Mouse (Mus musculus) embryonic facial prominence, embryonic 15.5 days (tissue): ENCODE results near the gene Cdh15. TPM values are rescaled to one million over a fixed set of nuclear protein-coding genes. Genes with fewer than 3 reads are reported as not detected.

ENCODE experiments used
- ATAC-seq: fragments of 200-750 bp; cut with Nextera tagmentation; 2 replicates; pipeline ENCODE4 v1.8.0; 2017; ENCODE audit warnings: low read depth, moderate TSS enrichment; ENCODE audit not compliant: insufficient number of reproducible peaks, low FRiP score, low TSS enrichment
- H3K27ac ChIP-seq: fragments of 300-500 bp; sonication (generic); replicated peaks from 2 replicates; pipeline ENCODE4 v1.5.1; 2015; ENCODE audit warnings: mild to moderate bottlenecking, inconsistent platforms
- H3K27me3 ChIP-seq: fragments of 300-500 bp; sonication (generic); 2 replicates; pipeline ENCODE4 v1.6.1; 2015; ENCODE audit warnings: inconsistent platforms
- H3K36me3 ChIP-seq: fragments of 300-500 bp; sonication (generic); 2 replicates; pipeline ENCODE4 v1.6.1; 2015; ENCODE audit warnings: mild to moderate bottlenecking, inconsistent platforms
- H3K4me1 ChIP-seq: fragments of 300-500 bp; sonication (generic); 2 replicates; pipeline ENCODE4 v1.6.1; 2015; ENCODE audit warnings: inconsistent platforms
- H3K4me2 ChIP-seq: fragments of 300-500 bp; sonication (generic); replicated peaks from 2 replicates; pipeline ENCODE4 v1.6.1; 2015; ENCODE audit warnings: mild to moderate bottlenecking, inconsistent platforms
- H3K4me3 ChIP-seq: fragments of 300-500 bp; sonication (generic); replicated peaks from 2 replicates; pipeline ENCODE4 v1.5.1; 2015; ENCODE audit warnings: mild to moderate bottlenecking, inconsistent platforms
- H3K9ac ChIP-seq: fragments of 300-500 bp; sonication (generic); 2 replicates; pipeline ENCODE4 v1.6.1; 2015; ENCODE audit warnings: inconsistent platforms
- H3K9me3 ChIP-seq: fragments of 300-500 bp; sonication (generic); replicated peaks from 2 replicates; pipeline ENCODE4 v1.6.1; 2016; ENCODE audit warnings: inconsistent platforms
- WGBS: fragments of 180-500 bp; shearing (Covaris S2); methylation state at CpG from one replicate; pipeline ENCODE4 v1.1.7; 2015; 5-methylcytosine and 5-hydroxymethylcytosine counted together
- polyA plus RNA-seq: library from polyadenylated mRNA; unstranded; fragments of >200 nt; fragmentation: Nextera tagmentation; extraction: Ambion mirVana; gene quantifications from 2 replicates; pipeline ENCODE4 v1.2.1, GENCODE M21; 2015

Cdh15 gene
- polyA plus RNA-seq, 1 experiment from 2014 or later, result 27.4 TPM

DNA sequence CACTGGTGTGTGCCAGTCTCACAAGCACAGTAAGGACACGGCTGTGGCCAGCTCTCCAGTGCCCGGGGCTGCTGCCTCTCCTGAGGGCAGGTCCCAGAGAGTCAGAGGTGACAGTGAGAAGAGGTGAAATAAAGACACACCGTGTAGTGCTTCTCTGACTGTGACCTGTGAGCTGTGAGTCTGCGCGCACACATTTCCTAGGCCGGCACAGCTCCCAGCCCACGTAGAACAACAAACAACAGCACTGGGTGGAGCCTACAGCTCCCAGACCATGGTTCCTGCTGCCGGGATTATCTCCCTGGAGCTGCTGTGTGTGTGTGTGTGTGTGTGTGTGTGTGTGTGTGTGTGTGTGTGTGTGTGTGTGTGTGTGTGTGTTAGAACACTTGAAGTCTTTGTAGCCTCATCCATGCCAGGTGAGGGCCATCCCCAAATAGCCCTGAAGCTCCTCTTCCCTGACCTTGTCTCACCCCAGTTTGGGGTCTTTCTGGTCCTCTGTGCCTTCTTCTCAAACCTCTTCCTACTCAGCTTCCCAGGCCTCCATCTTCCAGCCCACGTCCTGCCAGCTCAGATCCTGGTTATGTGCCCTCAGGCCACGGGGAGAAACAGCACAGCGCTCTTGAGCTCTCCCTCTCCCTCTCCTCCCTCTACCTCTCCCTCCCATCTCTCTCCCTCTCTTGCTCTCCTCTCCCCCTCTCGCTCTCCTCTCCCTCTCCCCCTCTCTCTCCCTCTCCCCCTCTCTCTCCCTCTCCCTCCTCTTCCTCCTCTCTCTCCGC lies 29.9 kb upstream of the Cdh15 start:
- no peak overlapping the region for H3K4me2 ChIP-seq
- H3K9me3 ChIP-seq, result no peaks in the 10 kb centered on the region
- WGBS, result 41% methylated on average over 12 of the region's 13 CpGs
- H3K27ac ChIP-seq, result no peak overlapping the region
- no peak overlapping the region for H3K4me3 ChIP-seq
- no peak overlapping the region for H3K9ac ChIP-seq
- peaks cover 15% of the 10 kb centered on the region for H3K36me3 ChIP-seq
- no peak for ATAC-seq
- 0 out of 2 replicates have a peak, but pooled peaks cover 4% of the 10 kb centered on the region for H3K4me1 ChIP-seq
- H3K27me3 ChIP-seq, result no peaks in the 10 kb centered on the region

DNA sequence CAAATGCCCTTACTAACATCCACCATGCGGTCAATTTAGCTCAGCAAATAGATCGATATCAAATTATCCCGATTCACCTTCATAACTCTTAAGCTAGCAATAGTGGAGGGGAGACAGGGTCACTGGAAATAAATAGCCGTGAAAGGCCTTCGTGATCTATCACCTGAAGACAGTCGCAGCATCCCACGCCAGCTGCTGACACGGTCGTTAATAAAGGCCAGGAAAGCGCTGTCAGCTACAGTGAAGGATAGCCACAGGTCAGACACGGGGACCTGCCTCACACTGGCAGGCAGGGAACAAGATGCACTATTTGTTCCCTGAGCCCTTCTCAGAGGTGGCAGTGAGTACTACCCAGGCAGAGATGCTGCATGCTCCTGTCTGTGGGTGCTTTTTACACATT lies 28.0 kb upstream of the Cdh15 start:
- WGBS, result 78% methylated on average over 11 of the region's 11 CpGs
- Histone ChIP-seq H3K4me1 (peaks cover 13% of the 10 kb centered on the region), H3K9me3 (no peaks in the 10 kb centered on the region)

GRCm38 (mm10) chr8:122824571-122824970 lies 23.2 kb upstream of the Cdh15 start:
- H3K27ac ChIP-seq, result no peak overlapping the region
- H3K27me3 ChIP-seq, result no peaks in the 10 kb centered on the region

More for the DNA sequence above, 28.0 kb upstream of the Cdh15 start:
- H3K27me3 ChIP-seq, result no peaks in the 10 kb centered on the region
- no peak overlapping the region for H3K4me3 ChIP-seq
- H3K9ac ChIP-seq, result no peak overlapping the region
- 0 out of 2 replicates have a peak, but pooled peaks cover 8% of the 10 kb centered on the region for H3K36me3 ChIP-seq
- H3K4me2 ChIP-seq, result no peak overlapping the region
- no peak for ATAC-seq
- no peak overlapping the region for H3K27ac ChIP-seq

GRCm38 (mm10) chr8:122824986-122825385 lies 22.8 kb upstream of the Cdh15 start:
- H3K4me2 ChIP-seq, result no peak overlapping the region
- no peak overlapping the region for H3K27ac ChIP-seq
- H3K27me3 ChIP-seq, result no peaks in the 10 kb centered on the region
- no peak overlapping the region for H3K9ac ChIP-seq
- WGBS, result 75% methylated on average over 9 of the region's 9 CpGs
- H3K4me3 ChIP-seq, result no peak overlapping the region
- H3K36me3 ChIP-seq, result no peaks in the 10 kb centered on the region
- H3K4me1 ChIP-seq, result peaks cover 23% of the 10 kb centered on the region
- H3K9me3 ChIP-seq, result no peaks in the 10 kb centered on the region
- ATAC-seq, result no peak

More at GRCm38 (mm10) chr8:122824571-122824970, 23.2 kb upstream of the Cdh15 start:
- no peak for ATAC-seq
- Histone ChIP-seq H3K4me2 (no peak overlapping the region), H3K36me3 (no peaks in the 10 kb centered on the region), H3K9ac (no peak overlapping the region), H3K4me1 (peaks cover 23% of the 10 kb centered on the region), H3K9me3 (no peaks in the 10 kb centered on the region), H3K4me3 (no peak overlapping the region)
- 21% methylated on average over 5 of the region's 5 CpGs for WGBS

GRCm38 (mm10) chr8:122825408-122825807 lies 22.4 kb upstream of the Cdh15 start:
- no peak overlapping the region for H3K4me3 ChIP-seq
- peaks cover 23% of the 10 kb centered on the region for H3K4me1 ChIP-seq
- H3K36me3 ChIP-seq, result no peaks in the 10 kb centered on the region
- no peak for ATAC-seq
- H3K27me3 ChIP-seq, result no peaks in the 10 kb centered on the region
- H3K4me2 ChIP-seq, result no peak overlapping the region
- H3K9ac ChIP-seq, result no peak overlapping the region
- no peaks in the 10 kb centered on the region for H3K9me3 ChIP-seq
- 72% methylated on average over 8 of the region's 8 CpGs for WGBS
- no peak overlapping the region for H3K27ac ChIP-seq

- no peaks in the 10 kb centered on the region for H3K9me3 ChIP-seq
- ATAC-seq, result no peak
- no peak overlapping the region for H3K9ac ChIP-seq
- WGBS, result 84% methylated on average over 3 of the region's 3 CpGs
- no peak overlapping the region for H3K27ac ChIP-seq
- no peaks in the 10 kb centered on the region for H3K36me3 ChIP-seq
- no peak overlapping the region for H3K4me2 ChIP-seq
- no peak overlapping the region for H3K4me3 ChIP-seq
- H3K4me1 ChIP-seq, result peaks cover 17% of the 10 kb centered on the region
- H3K27me3 ChIP-seq, result no peaks in the 10 kb centered on the region
Measured at GRCm38 (mm10) chr8:122829396-122829795, 18.4 kb upstream of the Cdh15 start.

- Histone ChIP-seq H3K9ac (no peak overlapping the region), H3K4me3 (no peak overlapping the region), H3K36me3 (no peaks in the 10 kb centered on the region), H3K4me1 (peaks cover 6% of the 10 kb centered on the region; the same call in 1 of the 2 replicates), H3K27ac (no peak overlapping the region), H3K4me2 (no peak overlapping the region), H3K27me3 (no peaks in the 10 kb centered on the region), H3K9me3 (no peaks in the 10 kb centered on the region)
- 37% methylated on average over 8 of the region's 8 CpGs for WGBS
- ATAC-seq, result peak; percentile 62
Measured at GRCm38 (mm10) chr8:122830349-122831061, 17.3 kb upstream of the Cdh15 start.

GRCm38 (mm10) chr8:122834416-122834815 lies 13.3 kb upstream of the Cdh15 start:
- ATAC-seq, result no peak
- no peak overlapping the region for H3K4me3 ChIP-seq
- H3K27me3 ChIP-seq, result no peaks in the 10 kb centered on the region
- no peak overlapping the region for H3K9ac ChIP-seq
- 81% methylated on average over 8 of the region's 8 CpGs for WGBS
- no peaks in the 10 kb centered on the region for H3K36me3 ChIP-seq
- no peak overlapping the region for H3K4me2 ChIP-seq
- H3K4me1 ChIP-seq, result no peaks in the 10 kb centered on the region
- no peaks in the 10 kb centered on the region for H3K9me3 ChIP-seq
- H3K27ac ChIP-seq, result no peak overlapping the region

DNA sequence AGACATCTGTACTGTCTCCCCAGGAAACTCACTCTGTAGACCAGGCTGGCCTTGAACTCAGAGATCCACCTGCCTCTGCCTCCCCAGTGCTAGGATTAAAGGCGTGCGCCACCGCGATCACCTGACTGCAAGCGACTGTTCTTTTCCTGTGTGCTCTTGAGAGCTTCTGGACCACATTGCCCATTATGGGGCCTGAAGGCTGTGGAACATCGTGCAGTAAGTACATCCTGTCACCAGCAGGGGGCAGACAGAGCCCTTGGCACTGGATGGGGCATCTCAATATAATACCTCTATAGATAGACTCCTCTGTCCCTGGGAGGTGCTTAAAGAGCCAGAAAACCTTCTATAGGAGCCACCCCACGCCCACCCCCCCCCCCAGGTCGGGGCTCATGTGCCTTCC lies 12.8 kb upstream of the Cdh15 start:
- H3K4me1 ChIP-seq, result no peaks in the 10 kb centered on the region
- no peak overlapping the region for H3K4me3 ChIP-seq
- H3K9me3 ChIP-seq, result no peaks in the 10 kb centered on the region
- H3K27me3 ChIP-seq, result no peaks in the 10 kb centered on the region
- H3K4me2 ChIP-seq, result no peak overlapping the region
- no peak for ATAC-seq
- WGBS, result 32% methylated on average over 8 of the region's 8 CpGs
- H3K36me3 ChIP-seq, result no peaks in the 10 kb centered on the region
- no peak overlapping the region for H3K9ac ChIP-seq
- H3K27ac ChIP-seq, result no peak overlapping the region

DNA sequence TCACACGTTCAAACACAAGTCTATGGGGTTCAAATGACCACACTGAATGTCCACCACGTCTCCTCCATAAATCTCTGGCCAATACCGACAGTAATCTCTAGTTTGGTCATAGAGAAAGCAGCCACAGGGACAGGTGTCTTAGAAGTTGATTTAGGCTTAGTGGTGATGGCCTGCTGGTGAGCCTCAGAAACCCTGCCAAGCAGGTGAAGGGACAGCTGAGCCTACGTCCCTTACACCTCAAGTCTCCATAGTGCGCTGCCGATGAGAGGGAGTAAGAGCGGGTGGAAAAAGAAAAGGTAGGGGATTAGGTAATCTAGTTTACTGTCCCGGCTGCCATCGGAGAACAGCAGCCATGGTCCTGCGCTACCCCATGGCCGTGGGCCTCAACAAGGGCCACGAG lies 11.6 kb upstream of the Cdh15 start:
- H3K36me3 ChIP-seq, result no peaks in the 10 kb centered on the region
- no peak overlapping the region for H3K4me2 ChIP-seq
- H3K4me3 ChIP-seq, result no peak overlapping the region
- WGBS, result 78% methylated on average over 12 of the region's 12 CpGs
- H3K9me3 ChIP-seq, result no peaks in the 10 kb centered on the region
- no peaks in the 10 kb centered on the region for H3K4me1 ChIP-seq
- H3K27me3 ChIP-seq, result no peaks in the 10 kb centered on the region
- no peak overlapping the region for H3K9ac ChIP-seq
- no peak for ATAC-seq
- no peak overlapping the region for H3K27ac ChIP-seq

GRCm38 (mm10) chr8:122836696-122837095 lies 11.1 kb upstream of the Cdh15 start:
- no peak overlapping the region for H3K4me3 ChIP-seq
- no peaks in the 10 kb centered on the region for H3K4me1 ChIP-seq
- H3K9me3 ChIP-seq, result no peaks in the 10 kb centered on the region
- no peak overlapping the region for H3K27ac ChIP-seq
- ATAC-seq, result no peak
- H3K36me3 ChIP-seq, result no peaks in the 10 kb centered on the region
- H3K9ac ChIP-seq, result no peak overlapping the region
- H3K27me3 ChIP-seq, result no peaks in the 10 kb centered on the region
- H3K4me2 ChIP-seq, result no peak overlapping the region
- 93% methylated on average over 13 of the region's 13 CpGs for WGBS
